Mouse (Mus musculus): ENCODE measurements around the gene 1700020N01Rik. TPM values are rescaled to one million over a fixed set of nuclear protein-coding genes. Genes with fewer than 3 reads are reported as not detected.

The 1700020N01Rik gene
- polyA plus RNA-seq (2015; fragmentation: Nextera tagmentation; extraction: Ambion mirVana), result not detected in 2 replicates

DNA sequence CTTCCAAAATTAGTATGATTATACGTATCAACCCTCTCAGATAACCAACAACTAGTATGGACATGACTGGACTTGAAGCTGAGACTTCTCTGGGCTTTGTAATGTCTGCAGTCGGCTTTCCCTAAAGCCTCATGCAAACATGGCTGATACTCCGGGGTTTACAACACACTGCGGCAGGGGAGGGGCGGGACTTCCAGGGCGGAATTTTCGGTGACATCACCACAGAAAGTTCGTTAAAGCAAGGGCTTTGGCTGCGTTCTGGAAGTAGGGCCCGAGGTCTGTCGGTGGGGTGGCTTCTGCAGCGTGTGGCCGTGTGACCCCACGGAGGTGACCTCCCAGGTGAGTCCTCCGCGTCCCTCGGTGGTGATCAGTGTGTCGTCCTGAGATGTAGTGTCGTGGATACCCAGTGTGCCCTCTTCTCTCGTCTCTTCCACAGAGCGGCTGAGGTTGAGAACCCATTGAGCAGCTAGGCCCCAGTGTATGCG is at the start of gene 1700020N01Rik:
Gene 1700020N01Rik, plus strand, starts transcription at position 250 of the 485 bp plus-strand sequence.
- Histone ChIP-seq H3K27ac (ENCODE audit: low read length) (no peak within 1 kb of the TSS), H3K27me3 (ENCODE audit: control insufficient read depth, insufficient read depth, low read depth, low read length) (no peaks in the 10 kb centered on the region), H3K9me3 (replicated peaks; ENCODE audit: control insufficient read depth, low read length) (no peaks in the 10 kb centered on the region), H3K4me3 (ENCODE audit: low read depth, low read length) (no peak within 1 kb of the TSS), H3K36me3 (ENCODE audit: control insufficient read depth, insufficient read depth) (no peaks in the 10 kb centered on the region), H3K4me2 (ENCODE audit: low read depth, low read length) (no peak within 1 kb of the TSS), H3K4me1 (ENCODE audit: control insufficient read depth, low read depth, low read length) (no peaks in the 10 kb centered on the region), H3K9ac (ENCODE audit: low read depth, low read length) (no peak within 1 kb of the TSS)
- 83% methylated on average over 22 of the region's 22 CpGs for WGBS (ENCODE audit: insufficient replicate concordance)
- ATAC-seq (ENCODE audit: low read depth), result no peak

DNA sequence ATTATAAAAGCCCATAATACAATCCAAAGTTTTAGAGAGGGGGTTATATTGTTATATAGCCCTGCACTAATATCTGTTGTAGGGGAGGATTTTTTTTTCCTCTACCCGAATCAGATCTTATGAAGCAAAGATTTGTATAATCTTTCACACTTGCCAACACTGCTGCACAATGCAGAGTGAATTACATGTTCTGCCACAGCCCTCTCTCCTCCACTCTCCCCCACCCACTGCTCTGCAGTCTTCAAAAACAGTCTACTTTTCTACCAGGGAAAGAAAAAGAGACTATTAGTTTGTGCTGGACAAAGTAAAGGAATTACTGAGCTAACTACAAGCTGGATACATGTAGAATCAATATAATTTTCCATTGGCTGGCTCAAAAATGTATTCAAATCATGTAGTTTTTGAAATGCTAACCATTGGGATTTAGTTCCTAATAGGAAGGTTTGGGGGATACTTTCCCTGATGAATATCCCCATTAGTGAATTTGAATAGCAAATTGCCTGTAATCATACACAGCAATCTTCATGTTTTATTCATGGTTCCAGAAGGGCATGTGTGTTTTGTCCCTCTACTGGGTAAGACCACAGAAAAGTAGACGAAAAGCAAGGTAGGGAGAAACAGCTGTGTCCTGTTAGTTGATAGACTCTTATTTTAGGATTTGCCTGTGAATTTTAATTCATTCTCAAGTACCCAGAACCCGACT is 49.2 kb upstream of the 1700020N01Rik start:
- 40% methylated on average over 3 of the region's 3 CpGs for WGBS (ENCODE audit: insufficient replicate concordance)
- no peaks in the 10 kb centered on the region for H3K4me1 ChIP-seq (ENCODE audit: control insufficient read depth, low read depth, low read length)
- ATAC-seq (ENCODE audit: low read depth), result no peak
- no peak overlapping the region for H3K4me3 ChIP-seq (ENCODE audit: low read depth, low read length)
- no peak overlapping the region for H3K27ac ChIP-seq (ENCODE audit: low read length)
- no peaks in the 10 kb centered on the region for H3K36me3 ChIP-seq (ENCODE audit: control insufficient read depth, insufficient read depth)
- no peaks in the 10 kb centered on the region for H3K9me3 ChIP-seq (replicated peaks; ENCODE audit: control insufficient read depth, low read length)
- no peak overlapping the region for H3K4me2 ChIP-seq (ENCODE audit: low read depth, low read length)
- H3K9ac ChIP-seq (ENCODE audit: low read depth, low read length), result no peak overlapping the region
- no peaks in the 10 kb centered on the region for H3K27me3 ChIP-seq (ENCODE audit: control insufficient read depth, insufficient read depth, low read depth, low read length)

DNA sequence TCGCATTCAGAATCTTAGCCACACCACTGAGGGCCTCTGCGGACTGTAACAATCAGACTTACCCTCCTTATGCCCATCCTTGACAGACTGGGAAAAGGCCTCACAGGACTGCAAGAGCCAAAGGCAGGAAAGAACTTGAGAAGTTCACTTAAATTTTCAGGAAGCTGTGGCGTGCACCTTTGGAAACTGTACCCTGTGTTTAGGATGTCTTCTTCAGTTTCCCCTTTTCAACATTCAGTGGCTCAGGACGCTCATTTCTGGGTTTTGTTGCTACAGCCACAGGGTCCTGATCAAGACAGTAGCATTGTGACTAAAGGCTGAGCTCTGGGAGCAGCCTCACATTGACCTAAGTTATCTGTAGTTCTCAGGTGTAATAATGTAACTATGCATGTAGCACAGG is 48.2 kb upstream of the 1700020N01Rik start:
- Histone ChIP-seq H3K4me1 (ENCODE audit: control insufficient read depth, low read depth, low read length) (no peaks in the 10 kb centered on the region), H3K9ac (ENCODE audit: low read depth, low read length) (no peak overlapping the region), H3K4me2 (ENCODE audit: low read depth, low read length) (no peak overlapping the region), H3K27me3 (ENCODE audit: control insufficient read depth, insufficient read depth, low read depth, low read length) (no peaks in the 10 kb centered on the region), H3K36me3 (ENCODE audit: control insufficient read depth, insufficient read depth) (no peaks in the 10 kb centered on the region), H3K9me3 (replicated peaks; ENCODE audit: control insufficient read depth, low read length) (no peaks in the 10 kb centered on the region), H3K27ac (ENCODE audit: low read length) (no peak overlapping the region), H3K4me3 (ENCODE audit: low read depth, low read length) (no peak overlapping the region)
- WGBS (ENCODE audit: insufficient replicate concordance), result 49% methylated on average over 4 of the region's 4 CpGs
- ATAC-seq (ENCODE audit: low read depth), result no peak

DNA sequence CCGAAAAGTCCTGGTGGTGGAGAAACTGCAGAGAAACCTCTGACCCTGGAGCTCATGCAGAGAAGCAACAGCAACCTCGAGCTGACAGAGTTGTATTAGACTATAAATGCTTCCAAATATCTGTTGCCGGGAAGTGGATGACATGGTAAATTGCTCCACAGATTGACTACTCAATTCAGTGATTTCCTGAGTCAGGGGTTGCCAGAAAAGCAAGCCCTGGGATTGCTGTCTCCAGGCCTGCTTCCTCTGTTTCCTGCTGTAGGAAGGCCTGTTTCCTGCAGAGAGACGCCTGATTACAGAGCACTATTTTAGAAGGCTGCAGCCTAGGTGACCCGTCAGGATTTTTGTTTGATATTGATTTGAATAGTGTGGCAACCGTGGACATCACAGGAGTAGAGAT is 47.5 kb upstream of the 1700020N01Rik start:
- Histone ChIP-seq H3K4me3 (ENCODE audit: low read depth, low read length) (no peak overlapping the region), H3K9ac (ENCODE audit: low read depth, low read length) (no peak overlapping the region), H3K27me3 (ENCODE audit: control insufficient read depth, insufficient read depth, low read depth, low read length) (no peaks in the 10 kb centered on the region), H3K9me3 (replicated peaks; ENCODE audit: control insufficient read depth, low read length) (no peaks in the 10 kb centered on the region), H3K4me2 (ENCODE audit: low read depth, low read length) (no peak overlapping the region), H3K27ac (ENCODE audit: low read length) (no peak overlapping the region), H3K4me1 (ENCODE audit: control insufficient read depth, low read depth, low read length) (no peaks in the 10 kb centered on the region), H3K36me3 (ENCODE audit: control insufficient read depth, insufficient read depth) (no peaks in the 10 kb centered on the region)
- WGBS (ENCODE audit: insufficient replicate concordance), result 15% methylated on average over 6 of the region's 6 CpGs
- peak; percentile 24; the same call in 1 of the 2 replicates for ATAC-seq (ENCODE audit: low read depth)

DNA sequence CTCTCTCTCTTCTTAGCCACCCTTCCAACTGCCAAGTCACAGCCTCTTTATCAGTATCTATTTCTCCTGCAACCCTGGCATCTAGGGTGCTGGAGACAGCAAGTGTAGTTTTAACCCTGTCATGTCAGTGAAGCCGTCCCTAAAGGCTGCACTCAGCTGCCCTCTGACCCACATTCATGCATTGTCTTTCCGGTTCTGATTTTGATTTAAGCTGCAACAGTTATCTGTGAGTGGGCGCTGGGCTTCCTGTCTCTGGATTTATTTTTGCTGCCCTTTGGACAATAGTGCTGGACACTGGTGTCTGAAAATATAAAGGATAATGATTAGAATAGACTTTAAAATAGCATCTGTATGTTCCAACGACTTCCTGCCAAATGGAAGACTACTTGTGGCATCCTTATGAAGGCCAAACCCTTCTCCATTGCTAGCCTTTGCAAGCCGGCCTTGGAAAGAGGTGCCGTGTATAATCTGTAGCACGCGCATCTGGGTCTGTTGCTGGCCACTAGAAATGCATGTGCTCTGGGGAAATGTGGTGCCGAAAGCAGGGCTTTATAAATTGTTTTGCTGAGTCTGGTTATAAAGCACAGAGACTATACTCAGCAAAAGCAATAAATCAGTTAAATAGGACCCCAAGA is 44.0 kb upstream of the 1700020N01Rik start:
- no peaks in the 10 kb centered on the region for H3K4me1 ChIP-seq (ENCODE audit: control insufficient read depth, low read depth, low read length)
- H3K9ac ChIP-seq (ENCODE audit: low read depth, low read length), result no peak overlapping the region
- H3K27ac ChIP-seq (ENCODE audit: low read length), result no peak overlapping the region
- WGBS (ENCODE audit: insufficient replicate concordance), result 62% methylated on average over 9 of the region's 9 CpGs
- no peaks in the 10 kb centered on the region for H3K9me3 ChIP-seq (replicated peaks; ENCODE audit: control insufficient read depth, low read length)
- no peaks in the 10 kb centered on the region for H3K36me3 ChIP-seq (ENCODE audit: control insufficient read depth, insufficient read depth)
- H3K27me3 ChIP-seq (ENCODE audit: control insufficient read depth, insufficient read depth, low read depth, low read length), result no peaks in the 10 kb centered on the region
- H3K4me2 ChIP-seq (ENCODE audit: low read depth, low read length), result no peak overlapping the region
- H3K4me3 ChIP-seq (ENCODE audit: low read depth, low read length), result no peak overlapping the region
- no peak for ATAC-seq (ENCODE audit: low read depth)

DNA sequence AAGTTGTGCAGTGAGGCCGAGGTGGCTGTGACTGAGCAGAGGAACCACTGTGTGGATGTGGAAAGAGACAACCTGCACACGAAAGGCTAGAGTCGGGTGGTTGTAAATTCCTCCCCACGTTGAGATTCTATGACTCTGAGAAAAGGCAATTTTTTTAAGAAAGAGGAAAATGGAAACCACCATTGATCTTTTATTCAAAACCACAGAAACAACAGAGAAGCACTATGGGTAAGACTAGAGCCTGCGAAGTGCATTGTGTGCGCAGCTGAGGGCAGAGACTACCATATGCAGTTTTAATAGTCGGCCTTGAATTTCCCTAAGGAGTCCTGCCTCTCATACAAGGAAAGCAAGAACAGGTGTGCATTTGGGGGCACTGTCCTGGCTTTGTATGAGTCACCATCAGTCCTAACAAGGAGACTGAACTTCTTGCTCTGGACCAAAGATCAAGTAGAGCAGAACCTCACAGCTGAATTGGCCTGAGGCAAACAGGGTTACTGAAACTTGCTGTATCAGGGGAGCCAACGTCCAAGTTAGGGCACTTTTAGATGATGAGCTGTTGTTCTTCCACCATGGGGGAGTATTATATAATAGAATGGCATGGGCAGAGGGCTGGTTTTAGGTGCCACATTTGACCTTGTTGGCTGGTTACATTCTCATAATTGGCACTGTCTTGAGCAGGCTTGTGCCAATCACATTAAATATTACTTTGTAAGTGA is 39.8 kb upstream of the 1700020N01Rik start:
- Histone ChIP-seq H3K9ac (ENCODE audit: low read depth, low read length) (no peak overlapping the region), H3K27me3 (ENCODE audit: control insufficient read depth, insufficient read depth, low read depth, low read length) (no peaks in the 10 kb centered on the region), H3K36me3 (ENCODE audit: control insufficient read depth, insufficient read depth) (no peaks in the 10 kb centered on the region), H3K4me1 (ENCODE audit: control insufficient read depth, low read depth, low read length) (no peaks in the 10 kb centered on the region), H3K27ac (ENCODE audit: low read length) (no peak overlapping the region), H3K9me3 (replicated peaks; ENCODE audit: control insufficient read depth, low read length) (no peaks in the 10 kb centered on the region), H3K4me2 (ENCODE audit: low read depth, low read length) (no peak overlapping the region), H3K4me3 (ENCODE audit: low read depth, low read length) (no peak overlapping the region)
- 65% methylated on average over 8 of the region's 8 CpGs for WGBS (ENCODE audit: insufficient replicate concordance)
- ATAC-seq (ENCODE audit: low read depth), result no peak

DNA sequence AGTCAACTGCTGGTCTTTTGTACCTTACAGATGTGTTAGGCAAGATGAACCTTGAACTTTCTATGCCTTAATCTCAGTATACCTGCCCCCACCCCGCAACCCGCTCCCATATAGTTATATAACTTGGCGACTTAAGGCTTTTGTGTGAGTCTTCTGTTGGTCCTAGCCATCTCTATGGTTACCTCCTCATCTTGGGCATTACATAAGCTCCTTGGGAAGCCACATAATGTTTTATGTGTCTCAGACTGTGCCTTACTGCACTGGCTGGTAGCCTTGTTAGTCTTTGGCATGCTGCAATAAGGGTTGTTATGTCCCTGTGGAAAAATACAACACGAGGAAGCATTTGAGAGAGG is 39.3 kb upstream of the 1700020N01Rik start:
- no peak overlapping the region for H3K27ac ChIP-seq (ENCODE audit: low read length)
- no peak overlapping the region for H3K9ac ChIP-seq (ENCODE audit: low read depth, low read length)
- no peaks in the 10 kb centered on the region for H3K4me1 ChIP-seq (ENCODE audit: control insufficient read depth, low read depth, low read length)
- no peak overlapping the region for H3K4me3 ChIP-seq (ENCODE audit: low read depth, low read length)
- H3K27me3 ChIP-seq (ENCODE audit: control insufficient read depth, insufficient read depth, low read depth, low read length), result no peaks in the 10 kb centered on the region
- WGBS (ENCODE audit: insufficient replicate concordance), result 65% methylated on average over 4 of the region's 4 CpGs
- H3K9me3 ChIP-seq (replicated peaks; ENCODE audit: control insufficient read depth, low read length), result no peaks in the 10 kb centered on the region
- no peaks in the 10 kb centered on the region for H3K36me3 ChIP-seq (ENCODE audit: control insufficient read depth, insufficient read depth)
- no peak overlapping the region for H3K4me2 ChIP-seq (ENCODE audit: low read depth, low read length)
- ATAC-seq (ENCODE audit: low read depth), result no peak

DNA sequence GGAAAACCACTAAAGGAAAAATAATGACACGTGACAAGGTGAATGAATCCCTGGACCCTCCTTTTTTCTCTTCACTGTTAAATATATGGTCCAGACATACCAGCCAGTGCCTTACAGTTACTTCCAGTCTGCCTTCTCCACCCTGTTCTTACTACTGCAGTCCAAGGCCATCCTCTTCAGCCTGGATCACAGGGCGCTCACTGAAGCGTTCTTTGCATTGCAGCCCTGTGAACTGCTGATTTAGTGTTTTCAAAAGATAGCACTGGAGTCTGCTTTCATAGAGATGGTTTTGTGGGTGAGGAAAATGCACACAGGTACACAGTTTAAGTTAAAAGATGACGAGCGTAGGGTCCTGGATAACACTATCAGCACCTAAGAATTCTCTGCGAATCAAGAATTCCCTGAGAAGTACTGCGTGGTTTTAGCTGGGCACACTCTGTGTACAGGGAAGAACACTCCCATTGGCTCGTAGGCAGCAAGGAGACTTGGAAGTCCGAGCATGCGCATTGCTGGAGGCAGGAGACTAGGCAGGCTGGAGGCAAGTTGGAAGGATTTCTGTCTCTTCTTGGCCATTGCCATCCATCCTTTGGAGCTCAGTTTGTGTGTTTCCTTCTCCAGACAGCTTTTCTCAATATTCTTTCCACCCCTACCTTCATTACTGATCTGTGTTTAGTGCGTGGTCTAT is 37.9 kb upstream of the 1700020N01Rik start:
- H3K27me3 ChIP-seq (ENCODE audit: control insufficient read depth, insufficient read depth, low read depth, low read length), result no peaks in the 10 kb centered on the region
- no peaks in the 10 kb centered on the region for H3K4me1 ChIP-seq (ENCODE audit: control insufficient read depth, low read depth, low read length)
- no peak for ATAC-seq (ENCODE audit: low read depth)
- no peak overlapping the region for H3K4me3 ChIP-seq (ENCODE audit: low read depth, low read length)
- WGBS (ENCODE audit: insufficient replicate concordance), result 62% methylated on average over 11 of the region's 11 CpGs
- H3K27ac ChIP-seq (ENCODE audit: low read length), result no peak overlapping the region
- no peaks in the 10 kb centered on the region for H3K36me3 ChIP-seq (ENCODE audit: control insufficient read depth, insufficient read depth)
- H3K9ac ChIP-seq (ENCODE audit: low read depth, low read length), result no peak overlapping the region
- no peak overlapping the region for H3K4me2 ChIP-seq (ENCODE audit: low read depth, low read length)
- H3K9me3 ChIP-seq (replicated peaks; ENCODE audit: control insufficient read depth, low read length), result no peaks in the 10 kb centered on the region

All from liver, embryonic 16.5 days (tissue).